Mouse (Mus musculus) lung, postnatal 36 days (tissue): ENCODE measurements around the gene Ccr6.

Experiments
- DNase-seq: peaks from one replicate; pipeline ENCODE4 v3.0.0; 2022; ENCODE audit warnings: mixed read lengths

The Ccr6 gene

GRCm38 (mm10) chr17:8235743-8236142 is at the start of gene Ccr6:
Gene Ccr6, plus strand, starts transcription at chr17:8236043.
- DNase-seq = no peak

GRCm38 (mm10) chr17:8193678-8194077 is 42.2 kb upstream of the Ccr6 start:
- no peak for DNase-seq

DNA sequence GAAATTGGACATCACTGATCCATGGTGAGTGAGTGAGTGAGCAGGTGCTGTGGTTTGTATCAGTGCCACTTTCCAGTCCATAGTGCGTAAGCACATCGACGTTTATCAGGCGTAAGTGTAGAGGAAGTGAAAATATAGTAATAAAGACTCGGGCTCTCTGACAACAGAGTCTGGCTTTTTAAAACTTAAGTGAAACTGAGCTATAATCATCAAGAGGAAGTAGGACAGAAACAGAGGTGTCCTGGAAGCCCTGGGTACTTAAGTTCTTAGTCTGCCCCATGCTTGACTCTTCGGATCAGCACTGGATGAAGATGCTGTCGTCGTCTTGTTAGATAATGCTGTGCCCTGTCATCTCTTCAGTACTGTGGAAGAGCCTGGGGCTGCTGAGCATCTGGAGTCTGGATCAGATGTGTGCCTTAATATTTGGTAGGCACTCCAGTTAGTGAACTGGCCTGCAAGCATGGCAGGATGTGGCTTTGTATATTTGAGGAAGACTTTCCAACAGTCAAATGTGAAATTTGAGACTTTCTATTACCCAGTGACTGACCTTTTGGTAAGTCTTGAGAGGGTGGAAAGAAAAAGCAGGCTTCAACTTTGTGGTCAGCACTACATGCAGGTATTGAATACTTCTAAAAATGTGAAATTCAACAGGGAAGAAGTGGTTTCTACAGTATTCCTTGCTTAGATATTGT is 40.0 kb upstream of the Ccr6 start:
- peak; percentile 23 for DNase-seq

DNA sequence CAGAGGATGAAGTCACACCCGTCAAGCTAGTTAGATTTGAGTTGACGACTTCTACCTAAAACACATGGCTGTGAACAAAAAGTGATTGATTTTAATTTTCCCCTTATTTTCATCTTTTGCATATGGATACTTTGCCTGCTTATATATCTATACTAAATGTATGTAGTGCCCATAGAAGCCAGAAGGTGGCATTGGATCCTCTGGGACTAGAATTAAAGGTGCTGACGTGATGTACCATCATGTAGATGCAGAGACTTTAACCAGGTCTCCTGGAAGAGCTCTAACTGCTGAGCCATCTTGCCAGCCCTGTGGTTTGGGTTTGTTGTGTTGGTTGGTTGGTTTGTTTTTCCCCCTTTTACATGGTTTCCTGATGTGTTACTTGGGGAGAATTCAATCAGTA is 38.2 kb upstream of the Ccr6 start:
- DNase-seq = peak; percentile 53

DNA sequence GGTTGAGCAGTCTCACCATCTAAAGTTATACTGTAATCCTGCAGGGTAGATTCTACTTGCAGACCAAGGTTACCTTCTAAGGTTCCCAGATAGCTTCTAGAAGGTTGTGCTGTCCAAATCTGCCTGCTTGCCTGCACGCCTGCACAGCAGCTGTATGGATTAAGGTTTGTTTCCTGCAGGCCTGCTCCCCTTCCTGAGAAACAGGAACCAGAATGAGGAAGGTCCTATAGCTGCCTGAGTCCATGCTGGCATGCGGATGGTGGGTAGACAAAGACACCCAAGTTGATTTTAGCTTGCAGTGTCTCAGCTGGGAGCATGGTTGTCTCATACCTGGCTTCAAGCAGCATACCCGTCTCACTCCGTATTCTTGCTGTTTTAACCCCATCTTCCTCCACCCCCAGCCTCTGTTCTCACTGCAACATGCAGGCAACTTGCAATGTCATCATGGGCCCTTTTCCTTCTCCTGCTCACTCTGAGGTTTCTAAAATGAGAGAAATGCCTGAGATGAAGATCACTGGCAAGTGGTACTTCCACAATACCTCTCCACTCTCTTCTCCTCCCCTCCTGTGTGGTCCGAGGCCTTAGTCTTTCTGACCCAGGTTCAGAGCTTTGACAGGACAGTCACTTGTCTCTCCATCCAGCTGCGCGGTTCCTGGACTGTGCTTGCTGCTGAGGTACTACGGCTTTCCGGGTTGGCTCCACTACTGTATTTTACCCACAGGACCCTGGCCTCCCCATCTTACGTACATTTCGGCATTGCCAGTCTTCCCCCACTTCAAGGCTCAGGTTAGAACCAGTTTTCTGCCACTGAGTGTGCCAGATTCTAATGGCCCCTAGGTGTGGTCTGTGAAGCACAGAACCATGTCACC is 36.5 kb upstream of the Ccr6 start:
- DNase-seq = peak; percentile 17

DNA sequence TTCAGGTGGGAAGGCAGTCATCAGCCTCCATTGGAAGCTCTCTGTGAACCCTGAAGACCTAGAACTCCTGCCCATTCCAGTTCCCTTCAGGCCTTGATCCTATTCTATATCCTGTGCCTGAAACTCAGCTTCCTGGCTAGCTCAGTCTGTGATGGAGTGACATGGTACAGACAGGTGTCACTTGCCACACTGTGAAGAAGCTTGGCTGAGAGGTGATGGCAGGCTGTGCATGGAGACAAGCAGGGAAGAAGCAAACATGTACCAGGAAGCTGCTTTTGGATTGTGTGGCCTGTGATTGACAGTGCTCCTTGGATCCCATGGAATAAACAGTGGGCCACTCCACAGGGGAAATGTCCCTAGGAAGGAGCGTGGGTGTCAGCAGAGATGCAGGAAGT is 35.9 kb upstream of the Ccr6 start:
- DNase-seq = no peak

DNA sequence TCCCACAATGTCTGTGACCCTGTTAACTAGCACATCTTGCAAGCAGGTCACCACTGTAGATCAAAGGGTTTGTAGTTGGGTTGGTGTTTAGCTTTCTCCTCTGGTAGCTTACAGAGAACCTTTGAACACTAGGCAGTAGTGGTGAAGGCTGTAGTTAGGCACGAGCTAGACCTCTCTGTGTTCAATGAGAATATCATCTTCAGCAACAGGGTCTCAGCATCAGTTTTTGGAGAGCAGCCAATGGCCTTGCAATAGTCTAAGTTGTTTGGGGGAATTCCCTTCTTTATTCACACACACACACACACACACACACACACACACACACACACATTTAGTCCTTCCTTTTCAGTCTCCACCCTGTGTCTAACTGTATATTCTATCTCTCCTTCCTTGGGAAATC is 32.4 kb upstream of the Ccr6 start:
- DNase-seq = no peak

- peak; percentile 47 for DNase-seq
Measured at GRCm38 (mm10) chr17:8205221-8205631, 30.6 kb upstream of the Ccr6 start.

- DNase-seq = no peak
Measured at GRCm38 (mm10) chr17:8206691-8207090, 29.2 kb upstream of the Ccr6 start.

DNA sequence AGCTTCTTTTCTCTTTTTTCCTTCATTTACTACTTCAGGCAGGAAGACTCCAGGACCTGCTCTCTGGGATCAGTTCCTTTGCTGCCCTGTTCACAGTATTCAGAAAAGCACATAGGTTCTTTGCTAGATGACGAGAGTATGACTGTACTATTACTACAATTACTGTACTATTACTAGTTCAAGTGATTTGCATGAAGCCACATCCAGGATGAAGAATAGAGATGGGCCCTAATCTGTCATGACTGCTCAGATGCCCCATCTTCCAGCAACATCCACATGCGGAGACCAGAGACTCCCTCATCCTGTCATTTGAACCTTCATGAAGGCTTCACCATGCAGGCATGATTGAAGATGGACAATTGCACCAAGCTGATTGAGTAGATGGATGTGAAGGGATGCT is 26.1 kb upstream of the Ccr6 start:
- no peak for DNase-seq

DNA sequence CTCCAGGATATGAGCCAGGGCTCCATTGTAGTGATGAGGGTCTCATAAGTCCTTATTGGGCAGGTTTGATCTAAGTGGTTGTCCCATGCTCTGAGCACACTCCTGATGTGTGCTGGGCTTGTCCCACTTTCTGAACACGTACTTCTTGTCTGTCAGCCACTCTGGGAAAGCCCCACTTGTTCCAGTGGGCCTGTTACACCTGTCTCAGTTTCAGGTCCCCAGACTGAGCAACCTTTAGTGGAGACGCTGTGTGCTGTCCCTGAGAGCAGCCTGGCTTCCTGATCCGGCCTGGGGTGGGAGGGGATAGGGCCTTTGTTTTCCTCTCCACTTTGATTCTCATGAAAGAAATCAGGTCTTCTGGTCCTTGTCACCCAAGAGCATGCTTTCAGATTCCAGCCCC is 25.7 kb upstream of the Ccr6 start:
- DNase-seq = no peak

- no peak for DNase-seq
Measured at GRCm38 (mm10) chr17:8210675-8211074, 25.2 kb upstream of the Ccr6 start.

GRCm38 (mm10) chr17:8211399-8211798 is 24.4 kb upstream of the Ccr6 start:
- DNase-seq = no peak

- DNase-seq = peak; percentile 29
Measured at GRCm38 (mm10) chr17:8214369-8214768, 21.5 kb upstream of the Ccr6 start.

DNA sequence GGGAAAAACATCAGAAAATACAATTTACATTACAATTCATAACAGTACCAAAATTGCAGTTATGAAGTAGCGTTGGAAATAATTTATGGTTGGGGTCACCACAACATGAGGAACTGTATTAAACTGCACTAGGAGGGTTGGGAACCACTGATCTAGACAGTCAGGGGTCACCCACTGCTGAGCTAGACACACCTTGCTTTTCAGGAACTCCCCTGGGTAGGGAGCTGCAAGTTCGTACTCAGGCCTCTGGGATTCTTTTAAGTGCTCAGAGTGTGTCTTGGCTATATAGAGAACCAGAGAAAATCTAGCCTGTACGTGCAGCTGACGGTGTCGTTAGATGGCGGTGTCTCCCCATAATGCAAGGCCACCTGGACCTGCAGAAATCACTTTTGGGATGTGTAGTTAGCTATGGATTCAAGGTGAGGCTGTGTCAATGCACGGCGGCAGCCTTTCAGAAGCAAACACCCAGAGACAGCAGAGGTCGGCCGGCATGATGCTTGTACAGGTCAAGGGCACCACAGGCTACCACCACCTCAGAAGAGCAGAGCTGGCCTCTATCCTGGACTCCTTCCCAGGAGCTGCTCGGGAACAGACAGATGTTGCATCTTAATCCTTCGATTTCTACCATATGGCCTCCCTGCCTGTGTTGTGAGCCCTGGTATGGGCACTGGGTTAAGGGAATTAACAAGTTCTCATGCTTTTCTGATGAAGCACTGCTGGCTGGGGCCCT is 20.7 kb upstream of the Ccr6 start:
- DNase-seq = no peak

DNA sequence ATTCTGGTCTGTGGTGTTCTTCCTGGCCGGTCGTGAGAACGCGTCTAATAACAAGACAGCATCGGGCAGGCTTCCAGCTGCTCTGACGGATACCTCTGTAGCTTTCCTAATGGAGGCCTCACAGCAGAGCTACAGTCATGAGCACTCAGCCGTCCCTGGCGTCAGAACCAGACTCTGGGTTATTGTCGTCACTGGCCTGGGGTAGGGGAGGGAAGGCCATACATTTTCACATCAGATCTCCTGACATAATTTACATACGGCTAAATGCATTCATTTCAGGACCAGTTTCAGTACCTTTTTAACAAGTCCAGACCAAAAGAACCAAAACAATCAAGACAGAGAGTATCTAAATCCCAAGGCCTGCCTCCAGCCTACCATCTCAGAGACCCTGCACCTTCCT is 12.6 kb upstream of the Ccr6 start:
- DNase-seq = no peak

DNA sequence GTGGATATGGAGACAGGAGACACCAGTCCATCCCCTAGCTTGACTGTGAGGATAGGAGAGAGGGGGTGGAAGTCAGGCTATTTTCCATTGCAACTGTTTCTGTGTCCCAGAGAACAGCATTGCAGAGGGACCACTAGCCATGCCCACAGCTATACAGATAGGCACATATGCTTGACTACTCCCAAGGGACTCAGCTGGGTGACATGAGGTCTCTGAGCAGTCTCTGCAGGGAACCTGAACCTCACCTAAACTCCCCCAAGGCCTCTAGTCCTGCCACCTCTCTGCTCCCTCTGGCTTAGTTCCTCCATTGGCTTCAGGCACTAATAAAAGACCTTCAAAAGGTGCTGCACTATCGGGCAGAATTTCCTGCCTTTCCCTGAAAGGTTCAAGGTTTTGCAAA is 11.8 kb upstream of the Ccr6 start:
- no peak for DNase-seq

DNA sequence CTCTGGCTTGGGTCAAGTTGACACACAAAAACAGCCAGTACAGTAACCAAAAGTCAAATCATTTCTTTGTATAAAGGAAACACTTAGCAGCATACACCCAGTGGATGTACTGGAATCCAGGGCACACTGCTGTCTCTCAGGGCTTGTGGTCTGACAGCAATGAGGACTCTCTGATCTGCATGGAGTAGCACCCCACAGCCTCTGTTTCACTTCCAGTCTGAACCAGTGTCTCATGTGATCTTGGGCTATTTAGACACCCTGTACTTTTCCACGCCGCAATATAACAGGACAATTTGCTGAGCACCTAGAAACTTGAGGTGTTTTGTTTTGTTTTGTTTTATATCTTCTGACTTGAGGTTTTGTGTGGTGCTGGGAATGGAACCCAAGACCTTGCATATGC is 10.7 kb upstream of the Ccr6 start:
- DNase-seq = peak; percentile 39

DNA sequence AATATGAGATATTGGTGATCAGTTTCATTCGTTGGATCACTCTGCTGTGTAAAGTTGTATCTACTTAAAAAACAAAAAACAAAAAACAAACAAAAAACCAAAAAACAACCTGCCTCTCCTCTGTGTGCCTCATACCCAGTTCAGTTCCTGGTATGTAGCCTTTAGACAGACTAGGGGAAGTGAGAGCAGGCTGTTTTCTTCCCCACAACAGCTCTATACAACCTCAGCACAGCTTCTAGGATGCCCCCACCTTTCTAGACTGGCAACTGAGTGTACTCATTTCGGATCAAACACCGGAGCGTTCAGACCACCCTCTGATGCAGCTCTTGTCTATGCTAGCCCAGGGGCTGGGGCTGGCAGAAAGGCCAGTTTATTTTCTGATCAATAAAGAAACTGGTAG is 10.1 kb upstream of the Ccr6 start:
- peak; percentile 30 for DNase-seq

DNA sequence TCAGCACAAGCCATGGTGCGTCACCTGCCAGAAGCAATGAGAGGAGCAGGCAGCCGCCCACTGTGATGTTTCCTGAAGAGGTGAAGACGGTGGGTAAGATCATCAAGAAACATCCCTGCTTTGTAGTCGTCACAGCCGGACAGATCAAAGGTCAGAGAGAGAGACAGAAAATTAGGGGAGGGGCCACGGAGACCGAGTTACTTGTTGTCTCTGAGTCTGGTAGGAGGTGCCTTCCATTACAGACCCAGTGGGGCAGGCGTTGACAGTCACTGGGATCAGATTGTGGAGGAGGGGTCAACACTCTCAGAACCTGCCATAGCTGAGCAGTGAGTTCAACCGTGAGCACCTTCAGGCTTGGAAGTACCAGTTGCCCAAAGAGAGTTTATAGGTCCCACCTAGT is 7.2 kb upstream of the Ccr6 start:
- no peak for DNase-seq

- no peak for DNase-seq
Measured at GRCm38 (mm10) chr17:8229607-8230006, 6.2 kb upstream of the Ccr6 start.

DNA sequence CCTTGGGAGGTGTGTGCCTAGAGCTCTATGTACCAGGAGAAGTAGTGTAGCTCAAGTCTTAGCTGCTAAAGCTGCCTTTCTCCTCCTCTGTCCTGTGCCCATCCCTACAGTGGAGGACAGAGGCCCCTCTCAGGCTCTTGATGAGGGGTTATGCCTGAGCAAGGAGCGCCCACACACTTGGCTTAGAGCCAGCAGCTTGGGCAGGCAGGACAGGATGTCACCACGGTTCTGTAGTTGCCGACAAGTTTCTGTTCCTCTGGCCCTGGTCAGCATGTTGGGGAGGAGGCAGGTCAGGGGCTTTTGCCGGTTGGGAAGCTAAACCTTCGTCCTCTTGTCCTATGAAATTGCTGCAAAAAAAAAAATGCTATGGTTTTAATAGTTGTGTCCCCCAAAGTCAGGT is 3.8 kb upstream of the Ccr6 start:
- peak; percentile 72 for DNase-seq

DNA sequence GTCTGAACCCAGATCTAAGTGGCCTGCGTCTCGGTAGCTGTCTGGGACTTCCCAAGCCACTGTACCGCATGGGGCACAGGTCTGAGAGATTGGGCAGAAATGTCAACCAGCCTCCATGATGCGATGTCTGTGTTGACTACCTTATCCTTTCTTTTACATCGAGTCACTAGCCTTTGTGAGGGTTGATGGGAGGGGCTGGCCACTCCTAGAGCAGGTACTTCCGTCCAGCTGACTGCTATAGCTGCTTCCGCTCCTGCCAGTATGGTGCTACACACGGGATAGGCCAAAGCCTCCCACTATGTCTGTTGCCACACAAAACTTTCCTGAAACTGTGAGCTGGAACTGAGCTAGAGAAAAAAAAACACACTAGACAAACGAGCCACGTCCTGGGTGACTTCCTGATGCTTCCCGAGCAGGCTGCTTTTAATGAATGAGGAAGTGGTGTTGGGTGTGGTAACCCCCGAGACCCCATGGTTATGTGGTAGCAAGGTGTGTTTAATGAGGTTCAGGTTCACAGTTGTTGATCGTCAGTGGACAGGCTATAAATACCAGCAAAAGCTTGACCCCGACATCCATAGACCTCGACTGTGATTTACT is 2.1 kb upstream of the Ccr6 start:
- peak; percentile 42 for DNase-seq
